Mouse (Mus musculus): Measurements from ENCODE around the gene Txndc11. TPM values are rescaled to one million over a fixed set of nuclear protein-coding genes. Genes with fewer than 3 reads are reported as not detected.
"Not testable (repeated sequence)": the region's sequence is repeated elsewhere in the genome, so short reads cannot be mapped to it uniquely, and the experiment has no call there.

The Txndc11 gene
- 32.0 and 34.6 TPM in 2 replicates for polyA plus RNA-seq (2015; fragmentation: Nextera tagmentation; extraction: Ambion mirVana)

DNA sequence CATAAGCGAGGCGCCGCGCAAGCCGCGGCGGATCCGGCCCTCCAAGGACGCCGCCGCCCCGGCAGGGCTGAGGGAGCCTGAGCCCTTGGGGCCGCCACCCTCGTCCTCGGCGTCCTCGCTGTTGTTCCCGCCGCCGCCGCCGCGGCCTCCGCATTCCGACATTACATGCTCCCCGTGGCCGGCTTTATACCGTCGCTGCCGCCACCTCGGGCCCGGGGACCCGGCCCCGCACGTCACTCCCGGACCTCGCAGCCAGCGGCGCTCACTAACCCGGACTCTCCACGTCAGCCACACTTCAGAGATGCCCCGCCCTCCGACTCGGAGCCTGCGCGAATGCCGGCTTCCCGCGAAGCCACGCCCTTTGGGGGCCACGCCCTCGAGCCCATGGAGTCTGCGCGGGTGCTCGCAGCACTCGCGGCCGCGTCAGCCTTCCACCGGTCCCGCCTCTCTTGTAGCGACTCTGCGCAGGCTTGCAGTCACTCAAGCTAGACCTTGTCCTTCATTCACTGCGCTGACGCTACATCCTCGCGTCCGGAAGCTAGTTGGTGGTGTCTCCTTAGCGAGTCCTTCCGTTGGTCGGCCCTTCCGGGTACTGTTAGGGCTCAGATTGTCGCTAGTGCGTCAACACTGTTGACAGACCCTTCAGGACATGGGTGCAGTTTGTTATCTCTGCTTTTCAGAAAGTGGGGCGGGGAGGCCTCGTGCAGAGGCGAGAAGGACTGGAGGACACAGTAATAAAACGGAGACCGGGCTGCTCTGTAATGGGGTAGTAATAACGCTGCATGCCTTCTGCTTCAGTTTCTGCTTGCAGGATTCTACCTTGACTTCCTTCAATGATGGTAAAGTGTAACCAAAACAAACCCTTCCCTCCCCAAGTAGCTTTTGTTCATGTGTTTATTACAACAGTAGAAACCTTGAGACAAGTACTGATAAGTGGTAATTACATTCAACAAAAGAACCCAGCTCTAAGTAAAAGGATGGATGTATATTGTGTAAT lies at the start of gene Txndc11:
Gene Txndc11, minus strand, starts transcription at position 303 of the 997 bp plus-strand sequence.
- H3K36me3 ChIP-seq (replicated peaks), result peaks cover 10% of the 10 kb centered on the region
- ATAC-seq (replicated peaks), result peak; percentile 99
- no peaks in the 10 kb centered on the region for H3K9me3 ChIP-seq
- peak within 1 kb of the TSS; percentile 93 for H3K4me3 ChIP-seq
- H3K27ac ChIP-seq, result peak within 1 kb of the TSS; percentile 90
- peak within 1 kb of the TSS; percentile 95 for H3K9ac ChIP-seq
- H3K4me2 ChIP-seq, result peak within 1 kb of the TSS; percentile 71
- H3K27me3 ChIP-seq (replicated peaks), result no peaks in the 10 kb centered on the region
- H3K4me1 ChIP-seq, result peaks cover 27% of the 10 kb centered on the region
- under 1% methylated on average over 80 of the region's 80 CpGs for WGBS

DNA sequence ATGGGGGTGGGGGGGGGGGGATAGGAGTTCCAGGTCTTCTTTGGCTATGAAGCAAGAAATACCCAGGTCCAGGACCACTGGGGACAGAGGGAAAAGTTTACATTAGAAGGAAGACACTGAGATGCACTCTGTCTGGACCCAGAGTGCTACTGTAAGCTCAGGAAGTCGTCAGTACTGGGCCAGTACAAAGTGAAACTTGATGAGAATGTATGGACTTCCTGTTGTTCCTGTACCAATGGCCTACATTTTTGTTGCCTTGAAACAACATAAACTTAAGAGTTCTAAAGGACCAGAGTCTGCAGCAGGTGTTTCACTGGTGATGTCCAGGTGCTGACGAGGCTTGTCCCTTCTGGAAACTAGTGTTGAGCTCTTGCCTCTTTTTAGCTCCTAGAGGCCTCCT lies 43.0 kb upstream of the Txndc11 start:
- H3K27me3 ChIP-seq (replicated peaks), result no peaks in the 10 kb centered on the region
- H3K4me2 ChIP-seq, result no peak overlapping the region
- no peaks in the 10 kb centered on the region for H3K9me3 ChIP-seq
- H3K4me3 ChIP-seq, result no peak overlapping the region
- no peaks in the 10 kb centered on the region for H3K36me3 ChIP-seq (replicated peaks)
- WGBS, result 77% methylated on average over 2 of the region's 2 CpGs
- peaks cover 22% of the 10 kb centered on the region for H3K4me1 ChIP-seq
- ATAC-seq (replicated peaks), result no peak
- no peak overlapping the region for H3K9ac ChIP-seq
- H3K27ac ChIP-seq, result no peak overlapping the region

DNA sequence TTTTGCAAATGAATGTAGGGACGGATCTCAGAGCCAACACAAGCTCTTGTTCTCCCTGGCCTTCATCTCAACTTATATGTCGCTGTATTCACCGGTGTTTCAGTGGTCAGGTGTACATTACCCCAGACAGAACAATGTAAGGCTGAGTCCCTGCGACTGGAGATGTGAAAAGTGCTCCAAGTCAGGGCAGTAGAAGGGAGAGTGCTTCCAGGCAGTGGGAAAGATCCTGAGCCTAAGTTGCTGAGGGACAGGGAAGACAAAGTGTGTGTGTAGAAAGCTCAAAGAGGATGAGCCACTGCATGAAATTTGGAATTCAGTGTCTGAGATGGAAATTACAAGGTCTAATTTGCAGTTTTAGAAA lies 42.4 kb upstream of the Txndc11 start:
- H3K36me3 ChIP-seq (replicated peaks), result no peaks in the 10 kb centered on the region
- H3K27me3 ChIP-seq (replicated peaks), result no peaks in the 10 kb centered on the region
- H3K27ac ChIP-seq, result peak overlapping the region; percentile 93
- peaks cover 22% of the 10 kb centered on the region for H3K4me1 ChIP-seq
- no peaks in the 10 kb centered on the region for H3K9me3 ChIP-seq
- no peak for ATAC-seq (replicated peaks)
- H3K9ac ChIP-seq, result peak overlapping the region; percentile 91
- WGBS, result 4% methylated on average over 4 of the region's 4 CpGs
- H3K4me3 ChIP-seq, result peak overlapping the region; percentile 93
- peak overlapping the region; percentile 80 for H3K4me2 ChIP-seq

DNA sequence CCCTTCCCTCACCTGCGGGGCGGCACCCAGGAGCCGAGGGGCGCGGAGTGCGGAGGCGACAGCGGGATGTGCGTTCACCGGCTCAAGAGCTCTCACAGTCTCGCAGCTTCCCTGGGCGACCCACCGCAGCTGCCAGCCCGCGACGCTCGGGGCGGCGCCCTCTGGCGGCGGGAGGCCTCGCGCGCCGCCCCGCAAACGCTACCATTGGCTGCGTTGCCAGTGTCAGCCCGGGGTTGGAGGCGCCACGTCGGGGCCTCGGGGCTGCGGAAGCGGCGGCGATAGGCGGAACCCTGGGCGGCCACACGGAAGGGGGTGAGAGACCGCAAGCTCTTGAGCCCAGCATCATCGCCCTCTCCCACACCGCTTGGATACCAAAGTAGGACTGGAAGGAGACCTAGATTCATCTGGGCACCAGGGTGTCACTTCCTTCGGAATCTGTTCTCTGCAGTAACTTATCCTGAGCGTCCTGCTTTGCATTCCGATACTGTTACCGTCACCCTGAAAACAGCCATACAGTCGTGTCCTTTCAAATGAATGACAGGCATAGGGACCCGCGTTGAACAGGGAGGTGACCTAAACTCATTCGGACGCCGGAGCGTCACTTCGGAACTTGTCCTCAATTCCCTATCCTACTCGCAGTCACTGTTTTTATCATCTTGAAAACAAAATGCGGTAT lies 41.9 kb upstream of the Txndc11 start, which contains the start of gene Zc3h7a:
Gene Zc3h7a, minus strand, starts transcription at position 186 of the 676 bp plus-strand sequence.
- peak within 1 kb of the TSS; percentile 80 for H3K4me2 ChIP-seq
- H3K4me1 ChIP-seq, result peaks cover 22% of the 10 kb centered on the region
- peak; percentile 95 for ATAC-seq (replicated peaks)
- no peaks in the 10 kb centered on the region for H3K36me3 ChIP-seq (replicated peaks)
- H3K27ac ChIP-seq, result peak within 1 kb of the TSS; percentile 93
- under 1% methylated on average over 57 of the region's 57 CpGs for WGBS
- no peaks in the 10 kb centered on the region for H3K9me3 ChIP-seq
- H3K9ac ChIP-seq, result peak within 1 kb of the TSS; percentile 91
- no peaks in the 10 kb centered on the region for H3K27me3 ChIP-seq (replicated peaks)
- H3K4me3 ChIP-seq, result peak within 1 kb of the TSS; percentile 93

DNA sequence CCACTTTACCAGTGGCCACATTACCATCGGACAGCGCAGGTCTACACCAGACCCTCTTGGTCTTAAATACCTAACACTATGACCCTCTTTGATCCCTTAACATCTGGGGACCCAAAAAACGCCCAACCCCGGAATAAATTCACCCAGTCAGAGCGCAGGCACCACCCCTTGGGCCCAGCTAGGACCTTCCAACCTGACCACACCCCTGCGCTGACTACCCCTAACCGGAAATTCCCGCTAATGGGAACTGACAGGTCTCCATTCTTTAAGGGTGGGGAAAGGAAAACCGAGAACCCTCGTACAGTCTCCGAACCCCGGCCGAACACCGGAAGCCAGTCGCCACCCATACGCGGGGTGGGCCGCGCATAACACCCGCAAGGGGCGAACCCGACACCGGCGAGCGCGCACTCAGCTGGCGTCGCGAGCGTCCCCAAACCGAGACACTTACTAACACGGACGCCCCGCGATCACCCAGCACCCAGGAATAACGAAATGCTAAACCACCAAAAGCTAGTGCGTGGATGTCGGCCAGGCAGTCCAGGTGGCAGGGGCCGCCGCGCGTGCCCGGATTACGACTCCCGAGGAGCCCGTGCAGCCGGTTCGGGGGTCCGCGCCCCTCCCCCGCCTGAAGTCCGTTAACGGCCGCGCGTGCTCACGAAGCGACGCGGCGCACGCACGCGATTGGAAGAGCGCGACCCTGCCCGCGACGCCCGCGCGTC lies 41.2 kb upstream of the Txndc11 start:
- H3K27ac ChIP-seq, result peak overlapping the region; percentile 93
- H3K9ac ChIP-seq, result peak overlapping the region; percentile 91
- no peaks in the 10 kb centered on the region for H3K36me3 ChIP-seq (replicated peaks)
- peaks cover 22% of the 10 kb centered on the region for H3K4me1 ChIP-seq
- H3K4me3 ChIP-seq, result peak overlapping the region; percentile 93
- WGBS, result under 1% methylated on average over 72 of the region's 72 CpGs
- peak; percentile 69 for ATAC-seq (replicated peaks)
- H3K4me2 ChIP-seq, result peak overlapping the region; percentile 80
- H3K9me3 ChIP-seq, result no peaks in the 10 kb centered on the region
- no peaks in the 10 kb centered on the region for H3K27me3 ChIP-seq (replicated peaks)

DNA sequence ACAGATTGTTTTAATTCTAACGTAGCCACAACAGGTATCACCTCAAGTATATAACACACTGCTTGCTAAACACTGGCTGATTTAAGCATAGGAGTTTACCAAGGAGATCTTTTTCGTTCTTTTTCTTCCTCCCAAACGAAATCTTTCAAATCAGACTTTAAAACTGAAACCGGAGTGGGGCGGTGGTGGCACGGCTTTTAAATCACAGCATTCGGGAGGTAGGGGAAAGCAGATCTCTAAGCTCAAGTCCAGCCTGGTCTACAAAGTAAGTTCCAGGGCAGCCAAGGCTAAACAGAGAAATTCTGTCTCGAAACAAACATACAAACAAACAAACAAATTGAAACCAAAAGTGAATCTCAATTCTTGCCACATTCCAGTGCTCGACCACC lies 40.6 kb upstream of the Txndc11 start:
- no peak for ATAC-seq (replicated peaks)
- Histone ChIP-seq H3K9ac (peak overlapping the region; percentile 91), H3K4me1 (peaks cover 22% of the 10 kb centered on the region), H3K9me3 (no peaks in the 10 kb centered on the region), H3K36me3 (replicated peaks) (no peaks in the 10 kb centered on the region), H3K27ac (peak overlapping the region; percentile 93), H3K4me3 (peak overlapping the region; percentile 93), H3K27me3 (replicated peaks) (no peaks in the 10 kb centered on the region), H3K4me2 (peak overlapping the region; percentile 80)
- 17% methylated on average over 9 of the region's 9 CpGs for WGBS

DNA sequence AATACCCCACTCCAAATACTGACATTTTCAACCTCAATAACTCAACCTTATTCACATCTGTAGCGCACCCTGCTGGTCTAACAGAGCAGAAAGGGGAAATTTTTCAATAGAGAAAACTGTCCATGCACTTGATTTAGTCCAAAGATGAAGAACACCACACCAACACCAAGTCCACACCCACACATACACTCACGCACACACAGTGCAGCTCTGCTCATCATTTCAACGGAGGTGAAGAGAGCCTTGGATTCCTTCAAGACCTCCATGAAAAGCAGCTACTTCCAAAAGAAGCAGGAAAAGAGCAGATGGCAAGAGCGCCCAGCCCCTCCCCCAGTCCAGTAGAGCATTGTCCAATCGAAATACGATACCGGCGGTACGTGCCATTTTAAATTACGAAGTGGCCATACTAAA lies 40.2 kb upstream of the Txndc11 start:
- H3K9ac ChIP-seq, result peak overlapping the region; percentile 91; the same call in 1 of the 2 replicates
- no peak overlapping the region for H3K27ac ChIP-seq
- peak overlapping the region; percentile 80 for H3K4me2 ChIP-seq
- peak overlapping the region; percentile 93 for H3K4me3 ChIP-seq
- no peaks in the 10 kb centered on the region for H3K27me3 ChIP-seq (replicated peaks)
- 6% methylated on average over 10 of the region's 10 CpGs for WGBS
- no peak for ATAC-seq (replicated peaks)
- H3K4me1 ChIP-seq, result peaks cover 22% of the 10 kb centered on the region
- H3K36me3 ChIP-seq (replicated peaks), result no peaks in the 10 kb centered on the region
- no peaks in the 10 kb centered on the region for H3K9me3 ChIP-seq

DNA sequence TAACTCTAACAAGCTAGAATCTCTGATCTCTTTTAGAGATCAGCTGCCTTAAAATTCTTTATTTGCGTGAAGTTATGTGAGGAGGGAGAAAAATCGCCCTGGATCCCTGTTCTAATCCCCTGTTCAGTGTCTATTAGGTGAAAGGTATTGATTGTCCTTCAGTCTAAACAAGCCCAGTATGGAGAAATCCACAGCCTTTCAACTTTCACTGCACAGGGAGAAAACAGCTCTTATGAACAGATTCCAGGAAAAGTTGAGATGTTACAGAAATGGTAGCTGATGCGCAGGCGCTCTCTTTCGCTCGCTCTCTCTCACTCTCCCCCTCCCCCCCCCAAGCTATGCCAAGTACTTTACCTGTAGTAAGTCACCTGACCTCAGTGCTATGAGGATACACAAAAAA lies 37.2 kb upstream of the Txndc11 start:
- 92% methylated on average over 6 of the region's 6 CpGs for WGBS
- no peak overlapping the region for H3K4me3 ChIP-seq
- peaks cover 17% of the 10 kb centered on the region for H3K4me1 ChIP-seq
- no peak overlapping the region for H3K4me2 ChIP-seq
- no peak for ATAC-seq (replicated peaks)
- no peaks in the 10 kb centered on the region for H3K36me3 ChIP-seq (replicated peaks)
- H3K9ac ChIP-seq, result no peak overlapping the region
- no peaks in the 10 kb centered on the region for H3K27me3 ChIP-seq (replicated peaks)
- no peaks in the 10 kb centered on the region for H3K9me3 ChIP-seq
- H3K27ac ChIP-seq, result no peak overlapping the region

DNA sequence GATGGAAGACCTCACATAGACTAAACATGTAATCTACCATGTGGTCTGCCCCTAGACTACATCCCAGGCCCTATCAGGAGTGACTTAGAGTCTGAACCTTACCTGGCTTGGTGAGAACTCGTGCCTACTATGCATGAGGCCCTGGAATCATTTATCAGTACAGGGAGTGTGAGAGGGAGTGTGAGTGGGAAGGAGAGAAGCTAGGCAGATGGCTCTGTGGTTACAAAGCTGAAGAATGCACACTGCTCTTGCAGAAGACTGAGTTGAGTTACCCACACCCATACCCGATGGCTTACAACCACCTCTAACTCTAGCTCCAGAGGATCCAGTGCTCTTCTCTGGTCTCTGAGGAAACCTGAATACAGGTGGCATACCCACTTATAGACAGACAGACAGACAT lies 32.0 kb upstream of the Txndc11 start:
- 98% methylated on average over 2 of the region's 2 CpGs for WGBS
- H3K4me3 ChIP-seq, result no peak overlapping the region
- no peak overlapping the region for H3K27ac ChIP-seq
- H3K36me3 ChIP-seq (replicated peaks), result peaks cover 13% of the 10 kb centered on the region; the same call in 1 of the 2 replicates
- no peak overlapping the region for H3K4me2 ChIP-seq
- no peak for ATAC-seq (replicated peaks)
- no peaks in the 10 kb centered on the region for H3K9me3 ChIP-seq
- H3K4me1 ChIP-seq, result no peaks in the 10 kb centered on the region
- H3K27me3 ChIP-seq (replicated peaks), result no peaks in the 10 kb centered on the region
- H3K9ac ChIP-seq, result no peak overlapping the region

DNA sequence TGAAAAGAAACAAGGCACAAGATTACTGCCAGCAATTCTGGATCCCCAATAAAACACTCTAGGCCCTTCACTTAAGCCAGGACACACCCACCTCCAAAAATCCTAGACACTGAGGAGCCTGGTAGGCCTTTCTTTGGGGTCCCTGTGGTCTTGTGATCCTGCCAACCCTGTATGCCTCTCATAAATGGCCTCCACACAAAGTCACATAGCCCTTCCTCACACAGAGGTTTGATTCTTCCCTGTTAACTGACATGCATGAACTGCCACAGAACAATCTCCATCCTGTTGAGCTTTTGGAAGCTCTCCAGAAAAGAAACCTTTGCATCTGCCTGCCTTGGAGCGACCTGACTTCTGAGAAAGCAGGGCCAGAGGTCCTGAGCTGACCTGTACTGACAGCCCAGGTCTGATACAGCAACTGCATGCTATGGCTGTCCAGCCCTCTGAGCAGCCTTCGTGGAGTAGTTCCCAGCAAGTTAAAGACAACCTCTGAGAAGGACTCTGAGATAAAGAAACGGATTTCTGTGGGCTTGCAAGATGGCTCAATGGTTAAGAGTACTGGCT lies 30.3 kb upstream of the Txndc11 start:
- H3K4me3 ChIP-seq, result no peak overlapping the region
- no peak overlapping the region for H3K4me2 ChIP-seq
- 85% methylated on average over 3 of the region's 3 CpGs for WGBS
- no peak overlapping the region for H3K27ac ChIP-seq
- ATAC-seq (replicated peaks), result no peak
- H3K27me3 ChIP-seq (replicated peaks), result no peaks in the 10 kb centered on the region
- peaks cover 15% of the 10 kb centered on the region; the same call in 1 of the 2 replicates for H3K36me3 ChIP-seq (replicated peaks)
- H3K9me3 ChIP-seq, result no peaks in the 10 kb centered on the region
- no peak overlapping the region for H3K9ac ChIP-seq
- no peaks in the 10 kb centered on the region for H3K4me1 ChIP-seq

DNA sequence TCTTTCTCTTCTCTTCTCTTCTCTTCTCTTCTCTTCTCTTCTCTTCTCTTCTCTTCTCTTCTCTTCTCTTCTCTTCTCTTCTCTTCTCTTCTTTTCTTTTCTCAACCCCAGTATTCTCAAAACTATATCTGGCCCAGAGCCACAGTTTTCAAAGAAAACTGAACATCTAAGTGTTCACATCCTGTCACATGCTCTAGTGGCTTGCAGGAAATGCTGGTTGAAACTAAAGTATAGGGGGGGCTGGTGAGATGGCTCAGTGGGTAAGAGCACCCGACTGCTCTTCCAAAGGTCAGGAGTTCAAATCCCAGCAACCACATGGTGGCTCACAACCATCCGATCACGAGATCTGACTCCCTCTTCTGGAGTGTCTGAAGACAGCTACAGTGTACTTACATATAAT lies 23.3 kb upstream of the Txndc11 start:
- H3K4me2 ChIP-seq; H3K27me3 ChIP-seq (replicated peaks); H3K9me3 ChIP-seq; H3K27ac ChIP-seq; H3K9ac ChIP-seq; ATAC-seq (replicated peaks); H3K4me1 ChIP-seq; H3K4me3 ChIP-seq: not testable (repeated sequence)
- peaks cover 53% of the 10 kb centered on the region for H3K36me3 ChIP-seq (replicated peaks)
- WGBS, result 80% methylated on average over 1 of the region's 3 CpGs

DNA sequence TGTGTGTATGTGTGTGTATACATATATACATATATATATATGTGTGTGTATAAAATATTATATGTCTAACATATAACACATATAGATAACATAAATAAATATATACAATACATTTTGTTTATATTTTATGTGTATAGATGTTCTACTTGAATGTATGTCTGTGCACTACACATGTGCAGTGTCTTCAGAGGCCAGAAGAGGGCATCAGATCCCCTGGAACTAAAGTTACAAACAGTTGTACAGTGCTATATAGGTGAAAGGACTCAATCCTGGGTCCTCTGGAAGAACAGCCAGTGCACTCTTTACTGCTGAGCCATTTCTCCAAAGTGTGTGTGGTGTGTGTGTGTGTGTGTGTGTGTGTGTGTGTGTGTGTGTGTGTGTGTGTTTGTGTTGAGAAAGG lies 20.1 kb upstream of the Txndc11 start:
- H3K4me2 ChIP-seq, result no peak overlapping the region
- H3K4me3 ChIP-seq, result no peak overlapping the region
- H3K4me1 ChIP-seq, result no peaks in the 10 kb centered on the region
- no peaks in the 10 kb centered on the region for H3K9me3 ChIP-seq
- H3K9ac ChIP-seq, result no peak overlapping the region
- H3K27ac ChIP-seq, result no peak overlapping the region
- H3K27me3 ChIP-seq (replicated peaks), result no peaks in the 10 kb centered on the region
- H3K36me3 ChIP-seq (replicated peaks), result peaks cover 48% of the 10 kb centered on the region
- no peak for ATAC-seq (replicated peaks)
